Mouse (Mus musculus): ENCODE measurements around the gene Clk2.

GRCm38 (mm10) chr3:89218271-89218670 is 53.7 kb downstream of the Clk2 start:
- TF ChIP-seq CTCF (IDR thresholded peaks at IDR 0.05), result no peak
- no peak for TF ChIP-seq EP300 (IDR thresholded peaks at IDR 0.05; ENCODE audit: insufficient read depth, low read depth, low read length)
